Mouse (Mus musculus) R1 (cell line): ENCODE measurements at regions not wholly inside any gene's neighbourhood (a gene's known extent, or its start where the extent isn't known, plus 50 kb on each side); places are given as distances from the start of the nearest gene placed in this dataset.

Source experiments
- DNase-seq: peaks from one replicate; pipeline ENCODE4 v3.0.0-alpha.2; 2018; ENCODE audit warnings: low read depth, low spot score

DNA sequence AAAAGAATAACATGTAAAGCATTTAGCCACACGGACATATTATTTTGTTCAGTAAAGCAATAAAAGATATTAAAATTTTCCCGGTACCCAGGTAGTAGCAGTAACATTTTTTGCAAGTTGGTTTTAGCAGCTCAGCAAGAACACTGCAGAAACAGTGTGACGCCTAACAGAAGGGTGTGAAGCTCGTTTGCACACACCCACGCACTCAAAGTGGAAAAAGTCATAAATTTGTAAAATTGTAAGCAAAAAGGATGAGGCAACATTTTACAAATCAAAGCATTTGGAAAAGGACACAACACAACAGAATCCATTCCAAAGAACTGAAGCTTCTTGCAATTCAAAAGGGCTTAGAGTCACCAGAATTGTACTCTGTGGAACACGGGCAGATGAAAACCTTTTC lies 1053.6 kb upstream of the Celf2 start:
- no peak for DNase-seq

- no peak for DNase-seq
Observed at GRCm38 (mm10) chr2:8546116-8546515, 1036.8 kb upstream of the Celf2 start.

- DNase-seq, result no peak
Observed at GRCm38 (mm10) chr2:8536842-8537241, 1027.5 kb upstream of the Celf2 start.

DNA sequence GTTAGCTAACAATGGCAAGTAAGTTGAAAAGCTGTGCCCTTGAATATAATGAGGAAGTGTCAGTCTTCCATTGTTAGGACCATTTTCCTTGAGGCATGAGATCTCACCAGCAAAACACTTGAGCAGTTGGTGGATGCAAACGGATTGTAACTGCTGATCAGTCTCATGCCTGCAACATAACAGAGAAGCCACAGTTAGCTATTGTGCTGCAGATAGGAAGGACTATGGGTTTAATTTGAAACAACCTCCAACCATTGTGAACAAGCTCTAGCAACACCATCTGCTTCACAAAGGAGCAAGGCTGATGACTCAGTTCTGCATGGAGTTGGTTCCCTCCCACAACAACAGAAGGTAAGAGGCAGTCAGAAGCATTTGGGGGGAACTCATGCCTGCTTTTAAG lies 989.1 kb upstream of the Celf2 start:
- peak; percentile 86 for DNase-seq

DNA sequence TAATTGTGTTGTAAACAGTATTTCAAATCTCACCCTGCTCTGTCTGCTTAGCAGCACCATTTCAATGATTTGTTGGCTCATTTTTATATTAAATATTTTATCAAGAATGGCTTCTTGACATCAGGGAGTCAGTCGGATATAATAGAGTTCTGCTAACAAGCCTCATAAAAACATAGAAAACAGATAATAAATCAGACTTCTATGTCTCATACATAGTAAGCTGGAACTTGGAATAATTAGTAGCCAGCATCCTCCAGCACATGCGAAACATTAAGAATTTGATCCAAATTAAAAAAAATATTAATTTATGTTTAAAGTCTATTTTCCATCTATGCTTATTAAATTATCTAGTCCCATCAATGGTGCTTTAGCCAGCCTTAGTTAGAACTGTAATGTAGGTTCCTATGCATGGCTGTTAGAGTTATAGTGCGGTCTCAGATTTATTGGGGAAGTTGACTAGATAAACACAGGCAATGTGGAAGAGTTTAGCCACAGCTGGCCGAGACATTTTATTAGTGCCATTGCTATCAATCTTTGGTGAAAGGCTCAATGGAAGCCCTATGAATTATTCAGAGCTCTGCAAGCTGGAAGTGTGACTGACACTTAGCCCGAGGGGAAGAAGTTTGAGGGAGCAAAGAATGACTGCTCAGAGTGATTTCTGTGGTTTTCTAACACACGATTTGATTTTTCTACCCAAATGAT lies 968.6 kb upstream of the Celf2 start:
- no peak for DNase-seq

- no peak for DNase-seq
Observed at GRCm38 (mm10) chr2:8470546-8470945, 961.2 kb upstream of the Celf2 start.

DNA sequence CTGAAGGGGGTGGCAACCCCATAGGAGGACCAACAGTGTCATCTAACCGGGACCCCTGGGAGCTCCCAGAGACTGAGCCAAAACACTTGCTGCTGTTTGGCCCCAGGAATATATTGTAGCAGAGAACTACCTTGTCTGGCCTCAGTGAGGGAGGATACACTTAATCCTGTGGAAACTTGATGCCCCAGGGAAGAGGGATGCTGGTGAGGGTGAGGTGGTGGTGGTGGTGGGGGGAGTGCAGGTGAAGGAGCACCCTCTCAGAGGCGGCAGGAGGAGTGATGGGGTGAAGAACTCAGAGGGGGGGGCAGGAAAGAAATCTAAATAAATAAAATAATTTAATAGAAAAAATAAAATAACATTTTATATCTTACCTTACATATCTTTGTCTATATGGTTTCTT lies 959.6 kb upstream of the Celf2 start:
- no peak for DNase-seq

- no peak for DNase-seq
Observed at GRCm38 (mm10) chr2:8468351-8468750, 959.0 kb upstream of the Celf2 start.

DNA sequence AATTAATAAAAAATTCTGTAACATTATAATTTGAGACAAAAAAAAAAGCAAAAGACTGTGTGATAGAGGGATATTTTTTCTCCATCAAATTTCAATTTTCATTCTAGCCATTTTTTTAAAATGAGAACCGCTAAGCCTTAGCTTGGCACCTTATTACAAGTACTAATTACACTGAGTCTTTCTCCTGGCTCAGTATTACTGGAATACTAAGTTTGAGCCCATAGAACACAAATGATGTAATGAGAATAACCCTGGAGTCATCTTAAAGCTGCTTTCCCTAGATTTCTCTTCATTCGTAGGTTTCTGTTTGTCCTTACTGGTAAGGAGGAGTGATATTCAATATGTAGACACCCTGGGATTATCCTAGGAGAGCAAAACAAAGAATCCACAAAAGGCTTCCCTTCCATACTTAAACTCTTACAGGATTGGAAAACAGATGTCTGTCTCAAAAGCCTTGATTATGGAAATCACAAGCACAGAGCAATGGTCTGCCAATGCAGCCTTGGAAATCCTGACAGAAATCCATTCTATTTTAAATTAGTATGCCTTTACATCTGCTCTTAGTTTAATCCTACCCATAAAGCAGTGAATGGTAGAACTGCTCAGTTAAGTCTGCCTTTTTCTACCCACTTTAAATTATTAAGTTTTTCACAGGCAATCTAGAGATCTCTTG lies 958.3 kb upstream of the Celf2 start:
- DNase-seq, result no peak

- no peak for DNase-seq
Observed at GRCm38 (mm10) chr2:8452566-8453243, 943.3 kb upstream of the Celf2 start.

DNA sequence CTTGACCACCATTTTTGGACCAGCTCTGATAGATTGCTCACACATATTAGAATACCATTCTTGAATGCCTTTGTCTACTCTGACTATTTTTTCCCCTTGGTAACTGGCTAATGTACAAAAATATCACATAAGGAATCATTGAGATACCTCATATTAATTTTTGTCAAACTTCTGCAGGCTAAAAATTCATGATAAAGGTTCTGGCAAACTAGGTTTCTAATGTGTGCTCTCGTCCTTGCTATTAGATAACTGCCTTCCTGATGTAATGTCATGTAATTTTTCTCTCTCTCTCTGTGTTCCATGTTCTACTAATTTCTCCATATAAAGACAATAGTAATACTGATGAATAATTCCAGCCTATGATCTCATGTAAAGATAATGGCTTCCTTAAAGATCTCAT lies 931.9 kb upstream of the Celf2 start:
- no peak for DNase-seq

DNA sequence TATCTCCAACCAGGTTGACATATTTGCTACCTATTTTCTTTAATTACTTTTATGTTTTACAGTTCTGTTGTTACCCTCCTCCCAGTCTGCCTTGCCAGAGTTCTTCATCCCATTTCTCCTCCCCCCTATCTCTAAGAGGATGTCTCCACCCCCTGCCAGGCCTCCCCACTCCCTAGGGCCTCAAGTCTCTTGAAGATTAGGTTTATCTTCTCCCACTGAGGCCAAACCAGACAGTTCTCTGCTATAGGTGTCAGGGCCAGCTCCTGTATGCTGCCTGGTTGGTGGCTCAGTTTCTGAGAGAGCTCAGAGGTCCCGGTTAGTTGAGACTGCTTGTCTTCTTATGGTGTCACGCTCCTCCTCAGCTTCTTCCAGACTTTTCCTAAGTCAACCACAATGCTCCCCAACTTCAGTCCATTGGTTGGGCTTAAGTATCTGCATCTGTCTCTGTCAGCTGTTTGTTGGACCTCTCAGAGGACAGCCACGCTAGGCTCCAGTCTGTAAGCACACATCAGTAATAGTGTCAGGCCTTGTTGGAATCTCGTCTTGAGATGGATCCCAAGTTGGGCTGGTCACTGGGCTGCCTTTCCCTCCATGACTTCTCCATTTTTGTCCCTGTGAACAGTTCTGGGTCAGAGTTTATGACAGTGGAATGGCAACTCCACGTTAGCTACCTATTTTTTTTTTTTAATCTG lies 920.4 kb upstream of the Celf2 start:
- DNase-seq, result no peak

- no peak for DNase-seq
Observed at GRCm38 (mm10) chr2:8428145-8428544, 918.8 kb upstream of the Celf2 start.

- DNase-seq, result no peak
Observed at GRCm38 (mm10) chr2:8427720-8428119, 918.4 kb upstream of the Celf2 start.

- DNase-seq, result no peak
Observed at GRCm38 (mm10) chr2:8415917-8416316, 906.6 kb upstream of the Celf2 start.

GRCm38 (mm10) chr2:8394128-8394527 lies 884.8 kb upstream of the Celf2 start:
- no peak for DNase-seq

GRCm38 (mm10) chr2:8389530-8389929 lies 880.2 kb upstream of the Celf2 start:
- DNase-seq, result no peak

DNA sequence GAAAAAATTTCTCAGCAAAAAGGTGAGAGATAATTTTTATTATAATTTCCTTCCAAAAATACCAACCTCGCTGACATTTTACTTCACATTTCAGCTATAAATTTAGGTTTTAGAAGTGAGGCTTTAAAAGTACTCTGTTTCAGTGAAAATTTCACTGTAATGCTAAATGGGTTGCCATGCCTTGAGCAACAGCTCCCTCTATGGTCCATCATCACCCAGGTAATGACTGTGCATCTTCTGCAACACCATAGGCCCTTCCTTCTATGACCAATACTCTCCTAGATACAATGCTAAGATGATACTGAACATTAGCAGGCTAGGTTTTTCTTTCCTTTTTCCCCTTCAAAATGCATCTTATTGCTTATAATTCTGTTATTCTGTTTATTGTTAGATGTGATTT lies 870.9 kb upstream of the Celf2 start:
- no peak for DNase-seq

DNA sequence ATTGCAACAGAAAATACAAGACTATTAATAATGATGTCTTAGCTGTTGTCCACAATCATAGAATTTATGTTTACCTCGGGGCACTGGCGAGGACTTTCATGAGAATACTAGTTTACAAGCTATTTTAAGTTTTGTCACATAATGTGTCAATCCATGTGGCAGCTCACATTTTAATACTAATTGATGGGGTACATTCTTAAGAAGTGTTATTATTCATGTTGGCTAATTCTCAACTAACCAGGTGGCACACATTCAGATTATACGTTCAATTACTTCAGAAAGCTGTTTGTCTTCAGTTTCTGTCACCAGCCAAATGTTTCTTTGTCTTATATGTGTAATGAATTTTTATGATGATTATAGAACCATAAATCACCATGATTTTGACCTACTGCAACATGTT lies 870.2 kb upstream of the Celf2 start:
- DNase-seq, result no peak

- DNase-seq, result no peak
Observed at GRCm38 (mm10) chr2:8347867-8348266, 838.5 kb upstream of the Celf2 start.

DNA sequence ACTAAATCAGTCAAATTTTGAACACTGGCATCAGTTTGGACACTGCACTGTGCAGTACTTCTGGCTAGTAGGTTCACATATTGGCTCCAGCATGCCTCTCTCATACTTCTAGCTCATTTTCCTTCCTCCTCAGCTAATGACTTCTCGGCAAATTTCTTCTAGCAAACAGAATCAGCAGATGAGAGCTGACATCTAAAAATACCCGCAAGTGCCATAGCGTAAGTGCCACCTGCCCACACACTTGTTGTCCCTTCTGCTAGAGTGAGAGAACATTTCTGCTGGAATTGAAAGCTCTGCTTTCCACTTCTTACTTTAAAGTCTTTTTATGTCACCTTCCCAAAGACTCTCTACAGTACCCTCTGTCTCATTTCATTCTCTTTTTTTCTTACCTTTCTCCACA lies 835.4 kb upstream of the Celf2 start:
- no peak for DNase-seq

DNA sequence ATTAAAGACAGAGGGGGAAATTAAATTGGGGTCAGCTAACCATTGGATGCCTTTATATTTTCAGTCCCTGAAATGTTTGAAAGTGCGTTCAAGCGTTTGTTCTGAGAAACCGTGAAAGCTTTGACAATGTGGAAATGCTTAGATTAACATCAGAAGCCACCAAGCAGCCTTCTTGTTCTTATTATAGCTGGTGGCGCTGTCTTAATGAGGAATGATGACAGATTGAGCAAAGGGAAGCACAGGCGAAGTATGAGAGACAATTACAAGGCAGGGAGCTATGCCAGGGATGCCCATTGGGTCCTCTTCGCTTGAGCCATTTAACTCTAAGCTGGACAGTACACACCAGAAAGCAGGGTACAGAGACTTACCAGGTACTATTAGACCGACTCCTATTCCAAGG lies 828.9 kb upstream of the Celf2 start:
- no peak for DNase-seq
